Mouse (Mus musculus) heart, embryonic 14.5 days (tissue): ENCODE measurements around the gene Epb41l1. TPM values are rescaled to one million over a fixed set of nuclear protein-coding genes. Genes with fewer than 3 reads are reported as not detected.

ENCODE experiments used
- ATAC-seq: fragments of 200-750 bp; cut with Nextera tagmentation; 2 replicates; pipeline ENCODE4 v1.8.0; 2017; ENCODE audit warnings: low read depth, moderate TSS enrichment; ENCODE audit not compliant: insufficient number of reproducible peaks, insufficient read depth, low FRiP score
- H3K27ac ChIP-seq, 2 experiments: fragments of 200-500 bp in 1 of 2; fragments of 300-500 bp in 1 of 2; sonication (generic) in 1 of 2; replicated peaks in 1 of 2; 2 replicates each; pipeline ENCODE4 v1.5.1; 2012 to 2014; ENCODE audit warnings: low read depth in 2 of 2, low read length in 2 of 2, control low read depth in 1 of 2, mild to moderate bottlenecking in 1 of 2, mixed read lengths in 1 of 2; ENCODE audit not compliant: control insufficient read depth in 1 of 2, insufficient read depth in 1 of 2
- H3K27me3 ChIP-seq: fragments of 300-500 bp; sonication (generic); 2 replicates; pipeline ENCODE4 v1.6.1; 2014; ENCODE audit warnings: mild to moderate bottlenecking, low read length, control low read depth; ENCODE audit not compliant: control insufficient read depth, insufficient read depth
- H3K36me3 ChIP-seq: fragments of 300-500 bp; sonication (generic); 2 replicates; pipeline ENCODE4 v1.6.1; 2014; ENCODE audit warnings: mild to moderate bottlenecking, control low read depth, low read length, mixed read lengths; ENCODE audit not compliant: control insufficient read depth, insufficient read depth
- H3K4me1 ChIP-seq, 2 experiments: fragments of 200-500 bp in 1 of 2; fragments of 300-500 bp in 1 of 2; sonication (generic) in 1 of 2; 2 replicates each; pipeline ENCODE4 v1.6.1; 2012 to 2014; ENCODE audit warnings: low read length in 2 of 2, control low read depth in 1 of 2, mixed read lengths in 1 of 2; ENCODE audit not compliant: control insufficient read depth in 2 of 2, insufficient read depth in 2 of 2
- H3K4me2 ChIP-seq: fragments of 300-500 bp; sonication (generic); 2 replicates; pipeline ENCODE4 v1.6.1; 2014; ENCODE audit warnings: mild to moderate bottlenecking, low read length
- H3K4me3 ChIP-seq, 2 experiments: fragments of 200-500 bp in 1 of 2; fragments of 300-500 bp in 1 of 2; sonication (generic) in 1 of 2; 2 replicates each; pipeline ENCODE4 v1.5.1; 2012 to 2014; ENCODE audit warnings: low read length in 2 of 2, mild to moderate bottlenecking in 2 of 2, control low read depth in 1 of 2, low read depth in 1 of 2, moderate library complexity in 1 of 2; ENCODE audit not compliant: control insufficient read depth in 1 of 2, insufficient read depth in 1 of 2
- H3K9ac ChIP-seq: fragments of 300-500 bp; sonication (generic); 2 replicates; pipeline ENCODE4 v1.6.1; 2014; ENCODE audit warnings: mild to moderate bottlenecking, low read length
- H3K9me3 ChIP-seq: fragments of 300-500 bp; sonication (generic); 2 replicates; pipeline ENCODE4 v1.6.1; 2016; ENCODE audit warnings: low read length, control low read depth; ENCODE audit not compliant: control insufficient read depth
- WGBS: fragments of 180-500 bp; shearing (Covaris S2); extraction: QIAGEN DNeasy Blood & Tissue Kit; methylation state at CpG from one replicate; pipeline ENCODE4 v1.1.7; 2014; 5-methylcytosine and 5-hydroxymethylcytosine counted together
- polyA plus RNA-seq: library from polyadenylated mRNA; unstranded; fragments of >200 nt; fragmentation: Nextera tagmentation; extraction: Ambion mirVana; gene quantifications from 2 replicates; pipeline ENCODE4 v1.2.1, GENCODE M21; 2014

Gene Epb41l1
- polyA plus RNA-seq, 1 experiment from 2014 or later, result 1.6 TPM

DNA sequence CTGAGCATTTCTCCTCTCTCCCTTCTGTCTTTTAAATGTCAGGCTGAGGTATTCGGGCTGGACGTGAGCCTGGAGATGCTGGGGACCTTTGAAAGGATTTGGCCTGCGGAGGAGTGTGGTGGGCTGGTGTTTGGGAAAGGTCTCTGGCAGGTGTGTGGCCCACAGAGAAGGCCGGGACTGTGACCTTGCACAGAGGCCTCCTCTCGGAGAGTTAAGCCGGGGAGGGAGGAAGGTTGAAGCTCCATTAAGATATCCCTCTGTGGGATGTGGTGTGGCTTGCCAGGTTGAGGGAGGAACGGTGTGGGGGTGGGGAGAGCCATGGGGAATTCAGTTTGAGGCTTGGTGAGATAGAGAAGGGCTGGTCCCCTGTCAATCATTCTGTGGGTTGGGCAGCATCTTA, 59.1 kb downstream of the Epb41l1 start:
- ATAC-seq, result no peak
- Histone ChIP-seq H3K27ac (no peak overlapping the region), H3K36me3 (no peaks in the 10 kb centered on the region), H3K4me1 (peaks cover 12 to 33% of the 10 kb centered on the region in 2 experiments), H3K4me3 (no peak overlapping the region), H3K27me3 (no peaks in the 10 kb centered on the region), H3K9ac (no peak overlapping the region; the same call in 1 of the 2 replicates), H3K9me3 (no peaks in the 10 kb centered on the region), H3K4me2 (no peak overlapping the region)
- WGBS, result 47% methylated on average over 7 of the region's 7 CpGs

DNA sequence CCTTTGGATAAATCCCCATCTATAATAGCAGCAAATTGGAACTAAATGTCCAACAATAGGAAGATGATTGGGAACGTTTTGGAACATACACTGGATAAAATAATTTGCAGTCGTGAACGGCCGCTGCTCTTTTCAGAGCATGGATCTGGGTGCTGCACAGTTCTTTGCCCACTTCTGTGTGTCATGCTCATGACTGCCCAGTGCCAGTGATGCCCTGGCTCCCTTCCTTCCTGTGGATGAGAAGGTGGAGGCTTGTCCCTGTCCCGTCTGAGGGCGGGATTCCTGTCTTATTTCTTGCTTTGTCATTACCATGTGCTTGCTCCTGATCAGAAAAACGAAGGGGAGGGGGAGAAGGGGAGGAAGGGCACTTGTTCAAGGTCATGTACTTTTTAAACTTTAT, 59.6 kb downstream of the Epb41l1 start:
- Histone ChIP-seq H3K36me3 (no peaks in the 10 kb centered on the region), H3K4me2 (no peak overlapping the region), H3K9me3 (no peaks in the 10 kb centered on the region), H3K9ac (no peak overlapping the region), H3K27me3 (no peaks in the 10 kb centered on the region), H3K27ac (no peak overlapping the region), H3K4me1 (peaks cover 8 to 29% of the 10 kb centered on the region in 2 experiments; a peak in 3 of 4 replicates), H3K4me3 (no peak overlapping the region)
- ATAC-seq, result no peak
- 75% methylated on average over 7 of the region's 7 CpGs for WGBS

DNA sequence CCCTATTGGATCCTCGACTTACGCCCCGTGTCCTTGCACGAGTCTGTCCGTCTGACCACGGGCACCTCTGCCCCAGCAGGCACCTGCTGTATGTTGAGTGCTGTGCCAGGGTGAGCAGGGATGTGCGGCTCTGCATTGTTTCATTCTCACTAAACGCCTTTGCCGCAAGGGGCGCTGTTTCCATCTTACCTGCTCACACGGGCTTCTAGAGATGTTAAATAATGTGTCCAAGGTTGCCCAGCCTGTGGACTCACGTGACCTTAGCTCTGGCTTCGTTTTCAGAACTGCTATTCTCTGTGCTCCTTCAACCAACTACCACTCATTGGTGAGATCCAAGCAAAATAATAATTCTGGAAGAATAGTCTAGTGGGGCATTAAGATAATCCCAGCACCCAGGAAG, 61.6 kb downstream of the Epb41l1 start:
- no peaks in the 10 kb centered on the region for H3K27me3 ChIP-seq
- 34% methylated on average over 13 of the region's 13 CpGs for WGBS
- no peak for ATAC-seq
- peaks cover 3 to 15% of the 10 kb centered on the region in 2 experiments; a peak in 2 of 4 replicates for H3K4me1 ChIP-seq
- no peak overlapping the region for H3K9ac ChIP-seq
- H3K36me3 ChIP-seq, result no peaks in the 10 kb centered on the region
- no peak overlapping the region for H3K4me2 ChIP-seq
- H3K27ac ChIP-seq, result no peak overlapping the region
- no peak overlapping the region for H3K4me3 ChIP-seq
- H3K9me3 ChIP-seq, result no peaks in the 10 kb centered on the region

DNA sequence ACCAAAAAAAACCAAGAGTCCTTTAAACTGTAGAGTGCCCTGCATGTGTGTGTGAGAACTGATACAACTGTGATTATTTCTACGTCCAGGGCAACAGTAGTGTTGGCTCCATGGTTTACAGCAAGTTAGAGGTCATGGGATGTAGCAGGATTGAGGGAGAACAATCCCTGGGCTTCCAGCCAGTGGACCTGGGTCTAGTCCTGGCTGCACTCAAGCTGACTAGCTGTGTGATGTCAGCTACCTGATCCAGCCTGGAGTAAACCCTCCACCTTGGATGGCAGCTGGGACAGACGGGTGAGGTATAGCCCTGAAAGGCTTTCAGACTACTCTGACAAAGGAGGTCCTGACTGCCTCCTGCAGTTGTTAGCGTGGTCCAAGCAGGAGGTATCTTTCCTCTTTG, 62.1 kb downstream of the Epb41l1 start:
- WGBS, result 84% methylated on average over 3 of the region's 3 CpGs
- H3K9me3 ChIP-seq, result no peaks in the 10 kb centered on the region

DNA sequence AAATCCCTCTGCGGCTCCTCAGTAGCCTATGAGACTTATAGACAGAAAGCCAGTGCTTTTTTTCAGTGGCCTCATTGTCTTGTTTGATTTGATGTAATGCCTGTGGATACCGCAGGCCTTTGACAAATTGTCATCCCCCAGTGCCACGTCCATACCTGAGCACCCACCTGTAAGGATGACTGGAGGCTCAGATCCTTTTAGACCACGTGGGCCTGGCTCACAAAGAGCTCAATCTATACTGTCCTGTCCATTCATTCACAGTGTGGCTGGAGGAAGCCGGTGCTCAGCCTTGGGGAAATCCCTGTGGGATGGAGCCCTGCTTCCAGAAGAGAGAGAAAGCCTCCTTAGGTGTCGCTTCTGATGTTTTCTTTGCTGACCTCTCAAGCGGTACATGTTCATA, 62.5 kb downstream of the Epb41l1 start:
- H3K4me1 ChIP-seq, result peaks cover 7 to 12% of the 10 kb centered on the region in 2 experiments; a peak in 2 of 4 replicates
- H3K9me3 ChIP-seq, result no peaks in the 10 kb centered on the region

More for the DNA sequence above, 62.1 kb downstream of the Epb41l1 start:
- Histone ChIP-seq H3K4me2 (no peak overlapping the region), H3K9ac (no peak overlapping the region), H3K27me3 (no peaks in the 10 kb centered on the region), H3K4me1 (peaks cover 5 to 15% of the 10 kb centered on the region in 2 experiments; a peak in 2 of 4 replicates), H3K36me3 (no peaks in the 10 kb centered on the region), H3K27ac (no peak overlapping the region), H3K4me3 (no peak overlapping the region)
- no peak for ATAC-seq

DNA sequence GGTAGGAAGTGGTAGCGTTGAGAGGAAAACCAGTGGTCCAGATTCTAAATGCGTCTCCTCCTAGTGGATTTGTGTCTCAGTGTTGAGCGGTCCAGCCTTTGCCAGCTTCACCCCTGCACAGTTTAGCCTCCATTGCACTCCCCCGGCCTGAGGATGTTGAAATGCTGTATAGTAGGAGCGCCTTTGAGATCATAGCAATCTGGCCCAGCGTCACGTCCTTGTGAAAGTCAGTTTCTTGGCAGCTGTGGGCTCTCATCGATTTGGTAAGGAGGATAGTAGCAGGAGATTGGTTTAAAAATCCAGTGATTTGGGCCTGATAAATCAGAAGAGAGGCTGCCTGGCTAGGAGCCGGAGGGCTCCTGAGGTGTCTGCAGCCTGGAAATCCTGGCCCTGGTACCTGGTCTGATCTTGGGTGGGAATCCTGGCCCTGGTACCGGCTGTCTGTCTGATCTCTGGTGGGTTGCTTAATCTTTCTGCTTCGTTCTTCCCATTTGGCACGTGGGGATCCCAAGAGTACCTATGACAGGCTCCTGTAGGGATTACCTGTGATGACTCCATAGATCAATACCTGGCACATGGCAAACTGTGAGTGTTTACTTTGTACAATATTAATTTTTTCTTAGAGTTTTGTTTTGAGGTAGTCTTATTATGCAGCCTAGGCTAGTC, 65.5 kb downstream of the Epb41l1 start:
- no peak overlapping the region for H3K4me3 ChIP-seq
- 88% methylated on average over 12 of the region's 12 CpGs for WGBS
- H3K4me2 ChIP-seq, result no peak overlapping the region
- H3K27me3 ChIP-seq, result no peaks in the 10 kb centered on the region
- H3K9me3 ChIP-seq, result no peaks in the 10 kb centered on the region
- ATAC-seq, result no peak
- no peak overlapping the region for H3K27ac ChIP-seq
- H3K9ac ChIP-seq, result no peak overlapping the region
- H3K4me1 ChIP-seq, result peaks cover 15% of the 10 kb centered on the region in 2 experiments
- H3K36me3 ChIP-seq, result no peaks in the 10 kb centered on the region

More for the DNA sequence above, 62.5 kb downstream of the Epb41l1 start:
- no peaks in the 10 kb centered on the region for H3K36me3 ChIP-seq
- H3K4me3 ChIP-seq, result no peak overlapping the region
- no peak overlapping the region for H3K9ac ChIP-seq
- no peak overlapping the region for H3K4me2 ChIP-seq
- WGBS, result 91% methylated on average over 7 of the region's 7 CpGs
- H3K27ac ChIP-seq, result no peak overlapping the region
- no peaks in the 10 kb centered on the region for H3K27me3 ChIP-seq
- ATAC-seq, result no peak

DNA sequence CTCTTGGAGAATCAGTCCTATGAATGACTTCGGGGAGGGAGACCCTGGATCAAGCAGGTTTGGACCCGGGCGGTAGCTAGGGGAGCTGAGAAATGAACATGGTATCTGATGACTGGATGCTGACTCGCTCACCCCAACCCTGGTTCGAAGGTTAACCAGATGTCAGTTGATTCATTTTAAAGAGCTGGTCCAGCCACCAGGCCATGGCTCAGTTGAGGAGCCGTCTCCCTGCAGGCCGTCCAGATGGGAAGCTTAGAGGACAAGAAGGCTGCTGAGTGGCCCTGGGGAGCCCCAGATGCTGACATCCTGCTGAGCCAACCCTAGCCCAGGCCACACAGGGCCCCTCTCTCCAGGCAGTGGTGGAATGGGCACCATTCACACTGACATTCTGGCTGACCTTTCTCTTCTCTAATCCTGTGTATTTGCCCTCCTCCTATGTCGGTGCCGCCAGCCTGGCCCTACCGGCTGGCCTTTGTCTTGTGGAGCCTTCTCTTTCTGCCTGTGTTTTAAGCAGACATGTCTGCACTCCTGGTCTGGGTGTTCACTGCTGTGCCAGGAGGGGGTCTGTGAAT, 67.0 kb downstream of the Epb41l1 start:
- H3K4me2 ChIP-seq, result no peak overlapping the region
- 0 out of 4 replicates have a peak overlapping the region, but pooled peaks of 1 of the 2 experiments have one; percentile 10 for H3K27ac ChIP-seq
- H3K4me1 ChIP-seq, result peaks cover 15% of the 10 kb centered on the region in 2 experiments
- 76% methylated on average over 10 of the region's 10 CpGs for WGBS
- no peak for ATAC-seq
- no peaks in the 10 kb centered on the region for H3K36me3 ChIP-seq
- no peaks in the 10 kb centered on the region for H3K9me3 ChIP-seq
- H3K4me3 ChIP-seq, result no peak overlapping the region
- no peak overlapping the region for H3K9ac ChIP-seq
- no peaks in the 10 kb centered on the region for H3K27me3 ChIP-seq
